Mouse (Mus musculus): ENCODE results near the gene Taar2.

Taar2 gene

DNA sequence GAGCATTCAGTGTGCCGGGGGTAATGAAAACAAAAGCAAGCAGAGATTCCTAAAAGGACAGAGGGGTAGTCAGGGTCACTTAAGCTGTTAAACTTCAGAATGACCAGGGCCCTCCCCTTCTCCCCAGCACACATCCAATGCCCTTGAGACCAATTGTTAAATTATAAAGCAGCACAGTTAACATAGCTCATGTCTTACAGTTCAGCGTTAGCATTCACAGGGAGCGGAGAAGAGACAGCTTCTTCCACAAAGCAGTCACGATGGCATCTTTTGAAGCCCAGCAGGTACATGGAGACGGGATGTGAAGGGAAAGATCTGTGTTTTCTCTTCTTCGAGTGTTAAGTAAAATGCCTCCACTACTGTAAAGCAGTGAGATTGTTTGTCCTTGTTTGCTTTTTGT lies at the start of gene Taar2:
TSS of gene Taar2 (plus strand) at position 261 of the 400 bp plus-strand sequence.
- DNase-seq (ENCODE audit: extremely low read depth, low read depth, low spot score), result no peak

- DNase-seq (ENCODE audit: extremely low read depth, low read depth, low spot score), result peak; percentile 49
These were observed 45.4 kb upstream of the Taar2 start for GRCm38 (mm10) chr10:23892987-23893386.

- no peak for DNase-seq (ENCODE audit: extremely low read depth, low read depth, low spot score)
These were observed 43.6 kb upstream of the Taar2 start, which contains the start of gene Vnn1 for GRCm38 (mm10) chr10:23894601-23895349. Gene Vnn1, plus strand, starts transcription at chr10:23894688.

DNA sequence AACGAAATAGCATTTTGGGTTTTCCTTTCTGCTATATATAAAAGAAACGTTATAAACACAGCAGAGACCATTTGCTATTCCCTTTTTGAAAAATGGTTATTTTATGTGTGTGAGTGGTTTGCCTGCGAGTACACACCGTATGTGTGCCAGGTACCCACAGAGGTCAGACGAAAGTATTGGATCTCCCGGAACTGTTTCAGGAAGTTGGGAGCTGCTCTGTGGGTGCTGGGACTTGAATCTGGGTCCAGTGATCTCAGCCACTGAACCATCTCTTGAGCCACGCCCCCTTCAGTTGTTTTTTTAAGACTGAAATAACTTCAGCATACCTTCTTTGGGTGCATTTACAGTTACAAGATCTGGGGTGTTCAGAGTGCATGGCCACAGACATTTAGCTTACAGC lies 43.0 kb upstream of the Taar2 start:
- DNase-seq (ENCODE audit: extremely low read depth, low read depth, low spot score), result no peak

DNA sequence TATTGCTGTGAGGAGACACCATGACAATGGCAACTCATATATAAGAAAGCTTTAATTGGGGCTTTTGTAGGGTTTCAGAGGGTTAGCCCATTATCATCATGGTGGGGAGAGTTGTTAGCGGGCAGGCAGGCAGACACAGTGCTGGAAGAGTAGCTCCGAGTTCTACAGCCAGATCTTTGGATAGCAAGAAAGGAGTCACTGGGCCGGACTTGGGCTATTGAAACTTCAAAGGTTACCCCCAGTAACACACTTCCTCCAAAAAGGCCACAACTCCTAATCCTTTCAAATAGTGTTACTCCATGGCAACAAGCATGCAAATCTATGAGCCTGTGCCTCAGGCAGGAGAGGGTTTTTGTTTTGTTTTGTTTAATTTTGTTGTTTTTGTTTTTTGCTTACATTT lies 37.3 kb upstream of the Taar2 start:
- no peak for DNase-seq (ENCODE audit: extremely low read depth, low read depth, low spot score)

- DNase-seq (ENCODE audit: extremely low read depth, low read depth, low spot score), result no peak
These were observed 32.7 kb upstream of the Taar2 start for GRCm38 (mm10) chr10:23905661-23906060.

DNA sequence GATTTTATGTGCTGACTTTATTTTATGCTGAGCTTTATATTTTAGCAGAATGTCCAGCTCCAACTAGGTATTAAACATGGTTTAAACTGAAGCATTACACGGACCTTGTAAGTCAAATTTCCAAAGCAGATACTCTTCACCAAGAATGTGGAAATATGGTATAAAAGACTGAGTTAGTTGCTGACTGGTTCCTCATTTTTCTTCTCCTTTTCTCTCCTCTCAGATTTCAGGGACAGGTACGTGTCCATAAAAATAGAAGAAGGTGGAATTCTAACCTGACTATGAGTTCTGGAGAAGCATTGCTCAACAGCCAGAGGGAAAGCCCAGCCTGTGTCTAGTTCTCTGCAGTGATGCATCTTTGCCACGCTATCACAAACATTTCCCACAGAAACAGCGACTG lies 18.3 kb upstream of the Taar2 start, which contains the start of gene Taar1:
TSS of gene Taar1 (plus strand) at position 301 of the 400 bp plus-strand sequence.
- no peak for DNase-seq (ENCODE audit: extremely low read depth, low read depth, low spot score)

GRCm38 (mm10) chr10:23922468-23922867 lies 15.9 kb upstream of the Taar2 start:
- DNase-seq (ENCODE audit: extremely low read depth, low read depth, low spot score), result no peak

DNA sequence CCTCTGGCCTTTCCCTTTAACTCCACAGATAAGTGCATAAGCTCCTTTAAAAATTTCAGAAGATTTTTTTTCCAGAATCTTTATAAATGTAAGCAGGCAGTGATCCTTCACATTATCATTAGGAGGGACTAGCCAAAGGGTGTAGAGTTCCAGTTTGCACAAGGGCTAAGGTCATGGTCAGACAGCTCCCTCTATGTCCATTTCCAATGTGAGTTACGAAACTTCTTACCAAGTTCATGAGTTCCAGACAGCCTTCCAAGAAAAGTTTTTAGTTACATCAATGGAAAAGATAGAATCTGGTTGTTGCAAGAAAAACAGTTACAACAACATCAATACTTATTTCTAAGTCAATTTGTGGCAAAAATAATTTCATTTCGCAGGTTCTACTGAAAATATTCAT lies 14.4 kb upstream of the Taar2 start:
- no peak for DNase-seq (ENCODE audit: extremely low read depth, low read depth, low spot score)

DNA sequence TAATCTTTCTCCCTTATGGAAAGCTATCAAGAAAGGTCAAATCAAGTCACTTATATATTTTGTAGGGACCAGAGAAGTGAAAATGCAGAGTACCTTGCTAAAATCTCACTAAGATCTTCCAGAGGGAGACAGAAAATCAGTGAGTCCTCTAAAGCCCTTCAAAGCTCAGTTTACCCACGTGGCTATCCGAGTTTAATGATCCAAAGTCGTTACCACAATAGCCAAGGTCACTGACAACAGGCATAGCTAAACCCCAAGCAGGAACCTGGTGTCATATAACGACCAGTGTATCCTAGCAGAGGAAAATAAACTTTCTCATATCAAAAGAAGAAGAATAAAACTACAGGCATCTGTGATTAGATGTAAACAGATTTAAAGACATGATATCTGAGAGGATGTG lies 759 bp upstream of the Taar2 start:
- DNase-seq (ENCODE audit: extremely low read depth, low read depth, low spot score), result no peak

GRCm38 (mm10) chr10:23942465-23942864 lies 4.1 kb downstream of the Taar2 start:
- DNase-seq (ENCODE audit: extremely low read depth, low read depth, low spot score), result no peak

GRCm38 (mm10) chr10:23948026-23948425 lies 9.7 kb downstream of the Taar2 start:
- no peak for DNase-seq (ENCODE audit: extremely low read depth, low read depth, low spot score)

DNA sequence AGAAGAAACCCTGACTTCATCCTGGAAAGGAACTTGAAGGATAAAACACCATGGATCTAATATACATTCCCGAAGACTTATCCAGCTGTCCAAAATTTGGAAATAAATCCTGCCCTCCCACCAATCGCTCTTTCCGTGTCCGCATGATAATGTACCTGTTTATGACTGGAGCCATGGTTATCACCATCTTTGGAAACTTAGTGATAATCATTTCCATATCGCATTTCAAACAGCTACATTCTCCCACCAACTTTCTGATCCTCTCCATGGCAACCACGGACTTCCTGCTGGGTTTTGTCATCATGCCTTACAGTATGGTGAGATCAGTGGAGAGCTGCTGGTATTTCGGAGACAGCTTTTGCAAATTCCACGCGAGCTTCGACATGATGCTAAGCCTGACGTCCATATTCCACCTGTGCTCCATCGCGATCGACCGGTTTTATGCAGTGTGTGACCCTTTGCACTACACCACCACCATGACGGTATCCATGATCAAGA lies 11.2 kb downstream of the Taar2 start, which contains the start of gene Taar3:
TSS of gene Taar3 (plus strand) at position 51 of the 498 bp plus-strand sequence.
- DNase-seq (ENCODE audit: extremely low read depth, low read depth, low spot score), result no peak

- DNase-seq (ENCODE audit: extremely low read depth, low read depth, low spot score), result no peak
These were observed 13.3 kb downstream of the Taar2 start for GRCm38 (mm10) chr10:23951714-23952113.

DNA sequence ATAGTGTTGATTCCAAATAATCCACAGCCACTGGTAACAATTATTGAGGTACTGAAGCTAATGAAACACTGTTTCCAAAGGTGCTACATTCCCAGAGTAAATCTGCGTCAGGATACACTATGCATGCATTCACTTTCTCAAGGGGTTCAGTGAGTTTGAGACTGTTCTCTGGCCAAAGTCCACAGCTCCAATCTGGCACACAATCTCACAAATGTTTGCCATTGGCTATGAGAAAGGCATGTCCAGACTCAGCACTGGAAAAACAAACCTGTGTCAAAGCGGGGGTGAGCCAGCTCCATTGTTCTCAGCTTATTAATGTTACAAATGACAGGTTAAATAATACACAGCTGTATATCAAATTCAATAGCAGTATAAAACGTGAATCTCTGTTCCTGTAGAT lies 20.7 kb downstream of the Taar2 start:
- peak; percentile 45 for DNase-seq (ENCODE audit: extremely low read depth, low read depth, low spot score)

- no peak for DNase-seq (ENCODE audit: extremely low read depth, low read depth, low spot score)
These were observed 22.1 kb downstream of the Taar2 start, which contains the start of gene Taar4 for GRCm38 (mm10) chr10:23960444-23960915. Gene Taar4, plus strand, starts transcription at chr10:23960494.

- DNase-seq (ENCODE audit: extremely low read depth, low read depth, low spot score), result no peak
These were observed 25.1 kb downstream of the Taar2 start for GRCm38 (mm10) chr10:23963444-23963843.

GRCm38 (mm10) chr10:23964921-23965610 lies 26.7 kb downstream of the Taar2 start:
- no peak for DNase-seq (ENCODE audit: extremely low read depth, low read depth, low spot score)

DNA sequence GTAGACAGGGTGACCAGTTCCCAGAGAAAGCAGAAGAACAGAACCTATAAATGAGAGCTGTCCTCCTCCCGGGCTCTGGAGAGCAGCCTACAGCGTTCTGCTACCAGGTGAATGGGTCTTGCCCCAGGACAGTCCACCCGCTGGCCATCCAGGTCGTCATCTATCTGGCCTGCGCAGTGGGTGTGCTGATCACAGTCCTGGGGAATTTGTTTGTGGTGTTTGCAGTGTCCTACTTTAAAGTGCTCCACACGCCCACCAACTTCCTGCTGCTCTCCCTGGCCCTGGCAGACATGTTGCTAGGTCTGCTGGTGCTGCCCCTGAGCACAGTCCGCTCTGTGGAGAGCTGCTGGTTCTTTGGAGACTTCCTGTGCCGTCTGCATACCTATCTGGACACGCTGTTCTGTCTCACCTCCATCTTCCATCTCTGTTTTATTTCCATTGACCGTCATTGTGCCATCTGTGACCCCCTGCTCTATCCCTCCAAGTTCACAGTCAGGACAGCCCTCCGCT lies 32.3 kb downstream of the Taar2 start, which contains the start of gene Taar5:
TSS of gene Taar5 (plus strand) at position 51 of the 510 bp plus-strand sequence.
- DNase-seq (ENCODE audit: extremely low read depth, low read depth, low spot score), result no peak

GRCm38 (mm10) chr10:23971256-23971655 lies 32.9 kb downstream of the Taar2 start:
- DNase-seq (ENCODE audit: extremely low read depth, low read depth, low spot score), result no peak

GRCm38 (mm10) chr10:23977958-23978357 lies 39.6 kb downstream of the Taar2 start:
- DNase-seq (ENCODE audit: extremely low read depth, low read depth, low spot score), result no peak

Measured in fat pad, adult 2 months (tissue).